Mouse (Mus musculus) kidney, embryonic 15.5 days (tissue): ENCODE measurements at regions not wholly inside any gene's neighbourhood (a gene's known extent, or its start where the extent isn't known, plus 50 kb on each side); places are given as distances from the start of the nearest gene placed in this dataset.

Source experiments
- ATAC-seq: fragments of 200-750 bp; cut with Nextera tagmentation; replicated peaks from 2 replicates; pipeline ENCODE4 v1.8.0; 2017; ENCODE audit warnings: moderate TSS enrichment; ENCODE audit not compliant: low FRiP score
- H3K27ac ChIP-seq: fragments of 300-500 bp; sonication (generic); 2 replicates; pipeline ENCODE4 v1.5.1; 2015; ENCODE audit warnings: mild to moderate bottlenecking, inconsistent platforms
- H3K27me3 ChIP-seq: fragments of 300-500 bp; sonication (generic); 2 replicates; pipeline ENCODE4 v1.6.1; 2015; ENCODE audit warnings: inconsistent platforms
- H3K36me3 ChIP-seq: fragments of 300-500 bp; sonication (generic); 2 replicates; pipeline ENCODE4 v1.6.1; 2015; ENCODE audit warnings: inconsistent platforms
- H3K4me1 ChIP-seq: fragments of 300-500 bp; sonication (generic); 2 replicates; pipeline ENCODE4 v1.6.1; 2015; ENCODE audit warnings: inconsistent platforms
- H3K4me2 ChIP-seq: fragments of 300-500 bp; sonication (generic); 2 replicates; pipeline ENCODE4 v1.6.1; 2015; ENCODE audit warnings: moderate library complexity, mild to moderate bottlenecking, inconsistent platforms
- H3K4me3 ChIP-seq: fragments of 300-500 bp; sonication (generic); replicated peaks from 2 replicates; pipeline ENCODE4 v1.5.1; 2015; ENCODE audit warnings: mild to moderate bottlenecking, inconsistent platforms
- H3K9ac ChIP-seq: fragments of 300-500 bp; sonication (generic); 2 replicates; pipeline ENCODE4 v1.6.1; 2015; ENCODE audit warnings: mild to moderate bottlenecking, inconsistent platforms
- H3K9me3 ChIP-seq: fragments of 300-500 bp; sonication (generic); replicated peaks from 2 replicates; pipeline ENCODE4 v1.6.1; 2016; ENCODE audit warnings: inconsistent platforms
- WGBS: fragments of 180-500 bp; shearing (Covaris S2); methylation state at CpG from one replicate; pipeline ENCODE4 v1.1.7; 2015; ENCODE audit warnings: mixed read lengths; 5-methylcytosine and 5-hydroxymethylcytosine counted together

- ATAC-seq: no peak
- WGBS: 80% methylated on average over 8 of the region's 8 CpGs
- H3K9me3 ChIP-seq: no peaks in the 10 kb centered on the region
- H3K27me3 ChIP-seq: no peaks in the 10 kb centered on the region
- H3K36me3 ChIP-seq: no peaks in the 10 kb centered on the region
- H3K4me3 ChIP-seq: no peak overlapping the region
- no peak overlapping the region for H3K27ac ChIP-seq
- no peaks in the 10 kb centered on the region for H3K4me1 ChIP-seq
- H3K4me2 ChIP-seq: no peak overlapping the region
- no peak overlapping the region for H3K9ac ChIP-seq
Measured at GRCm38 (mm10) chr8:102575523-102575922, 209.9 kb downstream of the Cdh11 start.

- Histone ChIP-seq H3K36me3 (no peaks in the 10 kb centered on the region), H3K9me3 (no peaks in the 10 kb centered on the region), H3K27me3 (no peaks in the 10 kb centered on the region), H3K27ac (no peak overlapping the region), H3K4me2 (no peak overlapping the region), H3K4me1 (no peaks in the 10 kb centered on the region), H3K4me3 (no peak overlapping the region), H3K9ac (no peak overlapping the region)
- WGBS: 83% methylated on average over 5 of the region's 5 CpGs
- ATAC-seq: no peak
Measured at GRCm38 (mm10) chr8:102567779-102568178, 217.7 kb downstream of the Cdh11 start.

GRCm38 (mm10) chr8:102554213-102554612 lies 231.2 kb downstream of the Cdh11 start:
- Histone ChIP-seq H3K27ac (peak overlapping the region; percentile 90), H3K9me3 (no peaks in the 10 kb centered on the region), H3K4me2 (no peak overlapping the region), H3K4me3 (no peak overlapping the region), H3K4me1 (peaks cover 15% of the 10 kb centered on the region), H3K27me3 (no peaks in the 10 kb centered on the region), H3K9ac (no peak overlapping the region), H3K36me3 (no peaks in the 10 kb centered on the region)
- WGBS: 35% methylated on average over 6 of the region's 6 CpGs
- ATAC-seq: no peak

GRCm38 (mm10) chr8:102553348-102553935 lies 232.0 kb downstream of the Cdh11 start:
- peaks cover 15% of the 10 kb centered on the region for H3K4me1 ChIP-seq
- no peaks in the 10 kb centered on the region for H3K36me3 ChIP-seq
- H3K9ac ChIP-seq: no peak overlapping the region
- ATAC-seq: peak; percentile 86
- H3K4me2 ChIP-seq: peak overlapping the region; percentile 19; the same call in 1 of the 2 replicates
- no peaks in the 10 kb centered on the region for H3K27me3 ChIP-seq
- H3K9me3 ChIP-seq: no peaks in the 10 kb centered on the region
- 20% methylated on average over 9 of the region's 9 CpGs for WGBS
- peak overlapping the region; percentile 90 for H3K27ac ChIP-seq
- H3K4me3 ChIP-seq: no peak overlapping the region

GRCm38 (mm10) chr8:102538886-102539285 lies 246.6 kb downstream of the Cdh11 start:
- H3K4me2 ChIP-seq: no peak overlapping the region
- no peaks in the 10 kb centered on the region for H3K36me3 ChIP-seq
- 67% methylated on average over 3 of the region's 3 CpGs for WGBS
- H3K4me1 ChIP-seq: no peaks in the 10 kb centered on the region
- no peaks in the 10 kb centered on the region for H3K9me3 ChIP-seq
- H3K9ac ChIP-seq: no peak overlapping the region
- H3K27ac ChIP-seq: no peak overlapping the region
- no peaks in the 10 kb centered on the region for H3K27me3 ChIP-seq
- no peak overlapping the region for H3K4me3 ChIP-seq
- ATAC-seq: no peak

GRCm38 (mm10) chr8:102538068-102538467 lies 247.4 kb downstream of the Cdh11 start:
- no peak for ATAC-seq
- H3K9me3 ChIP-seq: no peaks in the 10 kb centered on the region
- 81% methylated on average over 3 of the region's 3 CpGs for WGBS

GRCm38 (mm10) chr8:102518446-102518845 lies 267.0 kb downstream of the Cdh11 start:
- H3K27me3 ChIP-seq: no peaks in the 10 kb centered on the region
- no peak overlapping the region for H3K4me3 ChIP-seq
- no peaks in the 10 kb centered on the region for H3K9me3 ChIP-seq
- no peaks in the 10 kb centered on the region for H3K4me1 ChIP-seq
- H3K9ac ChIP-seq: no peak overlapping the region
- no peak for ATAC-seq
- H3K27ac ChIP-seq: no peak overlapping the region
- no peaks in the 10 kb centered on the region for H3K36me3 ChIP-seq
- H3K4me2 ChIP-seq: no peak overlapping the region

More at GRCm38 (mm10) chr8:102538068-102538467, 247.4 kb downstream of the Cdh11 start:
- Histone ChIP-seq H3K4me3 (no peak overlapping the region), H3K27ac (no peak overlapping the region), H3K36me3 (no peaks in the 10 kb centered on the region), H3K9ac (no peak overlapping the region), H3K27me3 (no peaks in the 10 kb centered on the region), H3K4me2 (no peak overlapping the region), H3K4me1 (no peaks in the 10 kb centered on the region)

GRCm38 (mm10) chr8:102515748-102516147 lies 269.7 kb downstream of the Cdh11 start:
- Histone ChIP-seq H3K27ac (no peak overlapping the region), H3K4me1 (no peaks in the 10 kb centered on the region), H3K4me2 (no peak overlapping the region), H3K36me3 (no peaks in the 10 kb centered on the region), H3K27me3 (no peaks in the 10 kb centered on the region), H3K9me3 (no peaks in the 10 kb centered on the region), H3K4me3 (no peak overlapping the region), H3K9ac (no peak overlapping the region)
- ATAC-seq: no peak

GRCm38 (mm10) chr8:102514805-102515424 lies 270.5 kb downstream of the Cdh11 start:
- Histone ChIP-seq H3K4me2 (no peak overlapping the region), H3K4me3 (no peak overlapping the region), H3K27me3 (no peaks in the 10 kb centered on the region), H3K9ac (no peak overlapping the region), H3K4me1 (no peaks in the 10 kb centered on the region), H3K27ac (no peak overlapping the region), H3K9me3 (no peaks in the 10 kb centered on the region), H3K36me3 (no peaks in the 10 kb centered on the region)
- no peak for ATAC-seq
- 48% methylated on average over 2 of the region's 2 CpGs for WGBS

- 80% methylated on average over 4 of the region's 4 CpGs for WGBS
- H3K9me3 ChIP-seq: no peaks in the 10 kb centered on the region
- no peak overlapping the region for H3K9ac ChIP-seq
Measured at GRCm38 (mm10) chr8:102500751-102501150, 284.7 kb downstream of the Cdh11 start.

GRCm38 (mm10) chr8:102500202-102500601 lies 285.2 kb downstream of the Cdh11 start:
- H3K27me3 ChIP-seq: no peaks in the 10 kb centered on the region
- H3K4me1 ChIP-seq: peaks cover 9% of the 10 kb centered on the region
- no peak for ATAC-seq
- no peaks in the 10 kb centered on the region for H3K36me3 ChIP-seq
- no peak overlapping the region for H3K4me2 ChIP-seq
- WGBS: 85% methylated on average over 3 of the region's 3 CpGs
- H3K9ac ChIP-seq: no peak overlapping the region
- no peak overlapping the region for H3K4me3 ChIP-seq
- no peak overlapping the region for H3K27ac ChIP-seq
- H3K9me3 ChIP-seq: no peaks in the 10 kb centered on the region

More at GRCm38 (mm10) chr8:102500751-102501150, 284.7 kb downstream of the Cdh11 start:
- ATAC-seq: no peak
- Histone ChIP-seq H3K4me2 (no peak overlapping the region), H3K4me3 (no peak overlapping the region), H3K27ac (no peak overlapping the region), H3K27me3 (no peaks in the 10 kb centered on the region), H3K36me3 (no peaks in the 10 kb centered on the region), H3K4me1 (peaks cover 4% of the 10 kb centered on the region; the same call in 1 of the 2 replicates)

GRCm38 (mm10) chr8:102499091-102499490 lies 286.4 kb downstream of the Cdh11 start:
- 49% methylated on average over 4 of the region's 4 CpGs for WGBS
- Histone ChIP-seq H3K27ac (no peak overlapping the region), H3K27me3 (no peaks in the 10 kb centered on the region), H3K4me2 (no peak overlapping the region), H3K36me3 (no peaks in the 10 kb centered on the region), H3K9me3 (no peaks in the 10 kb centered on the region), H3K4me1 (peaks cover 11% of the 10 kb centered on the region), H3K9ac (no peak overlapping the region), H3K4me3 (no peak overlapping the region)
- no peak for ATAC-seq

- H3K4me2 ChIP-seq: no peak overlapping the region
- 27% methylated on average over 5 of the region's 5 CpGs for WGBS
- H3K27ac ChIP-seq: peak overlapping the region; percentile 79
- H3K9ac ChIP-seq: no peak overlapping the region
- peaks cover 11% of the 10 kb centered on the region for H3K4me1 ChIP-seq
- ATAC-seq: peak; percentile 61
- no peaks in the 10 kb centered on the region for H3K27me3 ChIP-seq
- no peaks in the 10 kb centered on the region for H3K9me3 ChIP-seq
- no peaks in the 10 kb centered on the region for H3K36me3 ChIP-seq
- no peak overlapping the region for H3K4me3 ChIP-seq
Measured at GRCm38 (mm10) chr8:102497160-102497559, 288.3 kb downstream of the Cdh11 start.
